Mouse (Mus musculus) adipocyte (in vitro differentiated cells): Measurements from ENCODE around the gene Ptn.

ENCODE experiments used
- DNase-seq: peaks from one replicate; pipeline ENCODE4 v3.0.0-alpha.2; 2016; ENCODE audit warnings: low spot score

Gene Ptn

DNA sequence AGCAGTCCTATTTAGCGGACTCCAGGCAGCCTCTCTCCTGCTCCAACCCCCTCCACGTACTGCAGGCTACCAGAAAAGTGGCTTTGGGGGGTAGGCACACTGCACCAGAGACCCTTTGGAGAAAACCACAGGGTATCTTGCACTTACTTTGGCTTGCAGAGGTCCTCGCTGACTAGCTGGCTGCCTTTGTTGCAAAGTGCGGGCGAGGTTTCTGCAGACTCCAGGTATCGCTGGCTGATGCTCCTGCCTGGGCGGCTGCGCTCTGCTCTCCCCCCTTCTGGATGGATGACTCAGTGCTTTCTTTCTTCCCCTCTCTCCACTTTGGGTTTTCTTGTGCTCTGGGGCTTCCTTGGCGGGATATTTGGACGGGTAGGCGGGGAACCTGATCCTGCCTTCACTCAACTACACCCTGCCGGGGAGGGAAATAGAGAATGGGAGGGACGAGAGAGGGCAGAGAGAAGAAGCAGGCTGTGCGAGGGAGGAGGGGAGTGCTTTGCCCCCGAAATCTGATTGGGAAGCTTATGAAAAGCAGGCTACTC, at the start of gene Ptn:
Ptn (minus strand) TSS at position 474 of the 539 bp plus-strand sequence.
- peak; percentile 53 for DNase-seq

DNA sequence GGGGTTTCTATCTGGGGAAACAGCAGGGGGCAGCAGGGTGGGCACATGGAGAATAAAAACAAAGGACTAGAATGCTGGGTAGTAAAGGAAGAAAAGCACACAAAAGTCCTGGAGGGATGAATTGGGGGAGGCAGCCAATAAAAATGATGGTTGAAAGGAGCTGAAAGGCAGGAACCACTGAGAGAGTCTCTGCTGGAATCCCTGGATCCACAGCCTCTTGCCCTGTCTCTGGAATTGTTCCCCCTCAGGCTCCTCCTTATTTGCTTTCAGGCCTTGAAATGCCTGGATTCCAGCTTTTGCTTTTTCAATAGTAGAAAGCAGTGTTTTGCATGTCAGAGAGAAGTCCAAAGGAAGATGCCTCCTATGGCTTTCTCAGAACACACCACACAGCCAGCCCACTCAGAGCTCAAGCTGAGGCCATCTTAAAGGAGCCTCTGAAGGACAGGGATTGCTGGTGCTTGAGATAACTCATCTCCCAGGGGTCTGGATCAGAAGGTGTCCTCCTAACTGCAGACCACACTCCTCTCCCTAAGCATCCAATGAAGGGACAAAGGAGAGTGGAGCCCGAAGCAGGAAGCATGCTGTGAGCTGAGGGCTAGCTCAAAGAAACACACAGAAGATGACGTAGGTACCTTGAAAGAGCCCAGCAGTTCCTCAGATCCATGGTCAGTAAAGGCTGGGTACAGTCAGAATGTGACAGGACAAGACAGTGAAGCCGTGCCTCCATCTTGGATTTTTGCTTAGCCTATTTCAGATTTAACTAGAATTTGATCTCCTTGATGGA, 48.4 kb upstream of the Ptn start:
- DNase-seq: no peak

DNA sequence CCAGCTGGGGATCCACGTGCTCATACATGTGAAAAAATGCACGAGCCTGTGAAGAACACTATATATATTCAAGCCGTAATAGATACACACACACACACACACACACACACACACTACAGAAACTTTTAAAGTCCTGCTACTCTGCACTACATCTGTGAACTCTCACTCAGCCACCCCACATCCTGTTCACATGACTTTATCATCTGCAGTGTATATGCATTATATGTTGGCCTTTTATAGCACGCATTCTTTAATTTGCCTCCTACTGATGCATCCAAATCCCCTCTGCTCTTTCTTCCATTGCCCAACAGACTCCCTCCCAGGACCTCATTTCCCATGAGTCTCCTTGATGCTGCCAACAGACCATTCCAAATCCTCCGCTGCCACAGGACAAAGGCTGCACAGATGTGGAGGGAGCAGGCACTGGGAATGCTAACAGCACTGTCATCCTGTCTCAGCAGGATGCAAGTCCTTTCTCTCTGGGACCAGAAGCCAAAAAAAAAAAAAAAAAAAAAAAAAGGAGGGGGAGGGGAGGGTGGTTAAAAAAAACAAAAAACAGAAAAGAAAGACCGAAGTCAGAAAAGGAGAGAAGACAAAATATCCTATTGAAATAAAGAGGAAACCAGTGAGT, 47.7 kb upstream of the Ptn start:
- no peak for DNase-seq

DNA sequence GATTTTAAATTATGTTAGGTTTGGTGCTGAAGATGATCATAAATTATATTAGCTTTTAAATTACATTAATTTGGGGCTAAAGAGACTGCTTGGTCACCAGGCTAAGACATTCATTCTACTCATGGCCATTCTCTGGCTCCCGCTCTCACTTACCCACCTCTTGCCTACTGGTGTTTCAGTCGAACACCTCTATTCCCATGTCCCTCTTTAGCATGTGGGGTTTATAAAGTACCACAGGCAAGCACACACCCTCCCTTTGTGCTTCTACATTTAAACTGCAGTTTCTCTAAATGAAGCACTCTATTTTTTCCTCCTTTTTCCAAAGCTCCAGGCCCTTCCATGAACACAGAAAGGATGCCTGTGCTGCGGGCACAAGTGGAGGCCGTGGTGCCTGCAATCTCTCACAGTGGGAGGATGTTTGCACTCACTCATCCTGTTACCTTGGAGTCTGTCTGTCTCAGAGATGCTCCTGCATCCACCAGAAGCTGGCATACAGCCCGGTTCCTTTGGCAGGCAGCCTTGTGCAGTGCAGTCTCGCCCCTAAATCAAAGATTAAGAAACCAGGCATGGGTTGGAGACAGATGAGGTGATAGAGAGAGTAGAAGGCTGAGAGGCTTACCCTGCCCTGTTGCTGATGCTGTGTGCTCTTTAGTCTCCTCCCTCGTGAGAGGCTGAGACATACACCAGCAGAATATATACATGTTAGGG, 40.6 kb upstream of the Ptn start:
- peak; percentile 36 for DNase-seq

DNA sequence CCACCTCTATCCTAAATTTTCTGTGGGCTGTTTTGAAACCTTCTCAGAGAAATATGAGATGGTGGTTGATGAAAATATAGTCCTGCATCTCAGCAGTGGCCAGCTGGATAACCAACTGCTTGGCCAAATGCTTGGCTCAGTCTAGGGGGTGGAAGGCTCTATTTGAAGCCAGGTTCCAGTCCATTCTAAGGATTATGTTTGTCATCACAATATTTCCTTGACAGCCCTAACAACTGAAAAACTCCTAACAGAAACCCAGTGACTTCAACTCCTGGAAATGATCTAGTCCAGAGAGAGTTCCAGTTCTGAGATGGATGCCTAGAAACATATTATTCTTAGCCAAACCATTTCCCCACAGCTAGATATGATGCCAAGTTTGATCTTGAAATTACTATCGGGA, 35.3 kb upstream of the Ptn start:
- peak; percentile 74 for DNase-seq

DNA sequence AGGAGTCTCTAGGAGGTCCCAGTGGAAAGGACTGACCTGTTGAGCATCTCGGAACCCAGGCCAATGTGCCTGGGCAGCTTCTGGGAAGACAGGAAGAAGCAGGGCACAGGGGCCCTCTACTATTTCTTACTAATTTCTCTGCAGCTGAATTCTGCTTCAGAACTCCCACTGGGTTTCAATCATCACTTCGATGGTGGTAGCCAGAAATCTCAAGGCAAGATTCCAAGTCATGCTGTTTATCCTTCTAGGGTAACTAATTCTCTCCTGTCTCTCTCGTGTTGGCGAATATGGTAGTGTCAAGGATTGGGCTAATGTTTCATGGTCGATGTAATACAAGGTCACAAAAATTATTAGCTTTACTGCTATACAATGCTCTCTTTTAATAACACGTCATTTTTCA, 34.2 kb upstream of the Ptn start:
- DNase-seq: peak; percentile 58

DNA sequence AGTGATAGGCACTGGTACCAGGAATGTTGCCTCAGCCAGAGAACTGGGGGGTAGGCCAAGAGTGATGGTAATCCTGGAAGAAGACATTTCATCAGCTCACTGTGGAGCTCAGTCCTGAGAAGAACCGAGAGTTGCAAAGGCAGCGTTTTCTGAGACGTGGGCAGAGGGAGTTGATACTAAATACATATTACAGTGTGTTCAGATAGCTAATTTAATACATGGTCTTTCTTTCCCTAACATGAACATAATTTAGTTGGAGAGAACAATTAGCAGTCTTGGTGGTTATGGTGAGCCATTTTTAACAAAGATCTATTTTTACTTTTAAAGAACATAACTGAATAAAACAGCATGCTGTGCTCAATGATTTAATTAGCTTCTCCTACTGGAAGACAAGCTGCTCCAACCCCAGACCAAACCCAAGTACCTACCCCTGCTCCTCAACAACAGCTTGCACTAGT, 33.0 kb upstream of the Ptn start:
- peak; percentile 51 for DNase-seq

DNA sequence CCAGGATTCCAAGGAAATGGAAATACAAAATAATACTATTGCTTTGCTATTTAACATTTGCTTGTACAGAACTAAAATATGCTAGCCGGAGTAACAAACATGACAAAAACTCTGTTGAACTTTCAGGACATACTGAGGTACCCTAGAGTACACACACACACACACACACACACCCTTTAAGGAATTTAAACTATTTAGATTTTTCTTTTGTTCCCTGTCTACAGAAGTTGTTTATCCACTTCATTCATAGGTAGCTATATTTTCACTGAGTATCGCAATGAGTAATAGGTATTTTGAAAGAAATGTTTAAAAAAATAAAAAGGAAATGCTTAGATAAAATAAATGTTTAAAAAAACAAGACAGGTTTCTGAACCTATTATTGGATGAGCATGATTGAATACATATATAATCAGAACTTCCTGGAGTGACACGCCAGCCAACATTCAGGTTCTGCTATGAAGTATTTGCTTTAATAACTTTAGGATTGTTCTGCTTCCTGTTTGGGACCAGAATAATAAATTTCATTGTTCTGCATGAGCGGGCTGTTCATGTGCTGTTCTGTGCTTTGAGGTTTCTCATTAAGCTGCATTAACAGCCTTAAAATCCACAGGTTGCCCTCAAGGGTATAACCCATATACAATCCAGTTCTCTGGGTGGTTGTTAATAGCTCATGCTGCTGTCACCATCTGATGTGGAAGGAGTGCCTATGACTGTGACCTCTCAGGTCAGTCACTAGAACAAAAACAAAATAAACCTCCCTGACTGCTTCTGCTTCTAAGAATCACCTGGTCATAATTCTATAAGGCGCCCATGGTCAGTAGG, 32.3 kb upstream of the Ptn start:
- DNase-seq: no peak

DNA sequence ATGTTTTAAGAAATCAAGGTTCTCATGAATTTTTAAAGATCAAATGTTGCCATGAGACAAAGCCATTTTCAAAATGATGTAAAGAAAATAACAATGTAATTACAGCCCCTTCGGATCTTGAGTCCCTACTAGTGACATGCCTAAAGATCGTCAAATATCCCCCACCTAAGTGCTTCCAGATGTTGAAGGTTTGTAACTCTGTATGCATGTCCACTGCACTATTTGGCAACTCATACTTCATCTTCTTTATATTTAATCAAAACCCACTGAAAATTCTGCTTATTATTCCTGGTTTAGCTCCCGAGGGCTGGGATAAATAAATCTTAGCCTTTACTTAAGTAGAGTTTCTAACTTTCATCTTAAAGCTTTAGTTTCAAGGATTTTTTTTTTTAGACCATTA, 31.7 kb upstream of the Ptn start:
- DNase-seq: no peak

DNA sequence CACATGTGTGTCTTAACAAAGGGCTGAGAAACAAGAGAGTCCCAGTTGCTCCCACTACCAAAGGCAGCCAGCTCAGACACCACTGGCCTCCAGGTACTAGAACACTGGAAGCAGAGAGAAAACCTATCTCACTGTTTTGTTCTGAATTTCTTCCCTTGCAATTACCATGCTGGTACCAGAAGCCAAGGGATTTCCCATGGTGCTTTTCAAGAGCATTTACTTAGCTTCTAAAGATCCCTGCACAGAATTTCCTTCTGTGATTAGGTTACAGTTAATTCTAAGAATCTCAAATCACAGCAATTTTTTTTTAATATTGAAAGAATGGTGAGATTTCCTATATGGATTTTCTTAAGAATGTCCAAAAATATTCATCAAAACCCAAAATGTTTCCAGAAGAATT, 31.2 kb upstream of the Ptn start:
- DNase-seq: no peak

DNA sequence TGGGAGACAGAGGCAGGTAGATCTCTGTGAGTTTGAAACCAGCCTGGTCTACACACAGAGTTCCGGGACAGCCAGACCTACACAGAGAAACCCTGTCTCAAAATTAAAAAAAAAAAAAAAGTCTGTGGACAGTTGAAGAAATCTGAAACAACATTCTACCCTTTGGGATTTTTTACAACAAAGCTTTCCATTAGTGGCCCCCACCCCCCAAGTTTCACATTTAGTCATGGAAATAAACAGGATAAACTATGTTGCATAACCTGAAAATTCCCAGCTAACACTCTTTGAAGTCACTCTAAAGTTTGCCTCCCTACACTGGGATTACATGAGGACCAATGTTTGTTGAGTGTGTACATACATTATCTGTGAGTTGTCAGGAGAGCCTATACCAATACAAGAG, 28.7 kb upstream of the Ptn start:
- DNase-seq: no peak

DNA sequence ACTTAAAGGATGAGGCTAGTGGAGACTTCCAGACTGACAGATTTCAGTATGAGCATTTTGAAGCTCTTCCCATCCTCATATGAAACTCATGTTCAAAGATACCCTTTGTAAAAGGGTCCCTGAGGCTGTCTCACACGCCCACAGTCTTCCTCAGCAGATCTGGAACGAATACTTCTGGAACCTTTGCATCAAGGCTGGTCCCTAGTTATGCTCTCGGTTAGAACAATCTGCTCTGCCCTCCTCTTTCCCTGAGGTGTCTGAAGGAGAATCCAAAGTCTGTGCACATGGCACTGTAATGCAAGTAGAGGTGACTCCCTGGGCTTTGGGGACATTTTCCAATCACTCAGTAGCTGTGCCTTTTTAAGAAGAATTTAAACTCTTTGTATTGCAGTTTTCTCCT, 25.3 kb upstream of the Ptn start:
- DNase-seq: no peak

DNA sequence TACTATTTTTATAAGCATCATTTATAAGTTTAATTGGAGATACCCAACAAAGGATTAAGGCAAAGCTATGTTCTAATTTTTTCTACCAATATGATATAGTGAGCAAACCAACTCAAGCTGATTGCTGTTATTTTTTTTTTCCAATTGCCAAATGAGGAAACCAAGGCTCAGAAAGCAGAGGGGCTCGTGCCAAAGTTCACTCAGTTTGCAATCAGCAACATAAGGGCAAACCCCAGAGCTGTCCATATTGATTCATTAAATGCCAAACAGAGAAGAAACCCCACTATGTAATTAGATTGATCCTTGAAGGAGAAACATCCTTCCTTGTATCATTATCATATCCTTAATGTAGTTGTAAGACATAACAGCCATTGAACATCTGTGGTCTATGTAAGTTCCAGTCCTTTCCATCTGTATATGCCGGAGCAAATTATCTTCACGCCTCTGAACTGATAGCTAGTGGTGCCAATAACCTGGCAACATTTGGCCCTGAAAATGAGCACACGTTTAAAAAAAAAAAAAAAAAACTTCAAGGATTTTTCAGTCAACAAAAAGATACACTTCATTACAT, 24.8 kb upstream of the Ptn start:
- DNase-seq: no peak

DNA sequence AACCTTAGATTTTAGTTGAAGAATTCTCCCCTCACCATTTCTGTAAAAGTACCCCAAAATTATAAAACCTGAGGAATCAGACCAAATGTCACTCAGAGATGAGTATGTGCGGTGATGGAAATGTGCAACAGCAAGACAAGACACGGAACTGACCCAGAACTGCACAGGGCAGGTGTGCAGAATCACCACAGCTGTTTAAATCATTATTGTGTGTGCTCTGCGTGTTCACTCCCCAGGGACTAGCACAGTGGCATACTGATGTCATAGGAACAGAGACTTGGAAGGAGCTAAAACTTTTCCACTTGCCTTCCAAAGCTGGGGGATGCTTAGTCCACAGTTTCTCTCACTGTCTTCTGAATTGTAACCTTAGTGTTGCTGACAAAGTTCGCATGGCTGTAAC, 22.7 kb upstream of the Ptn start:
- DNase-seq: no peak

DNA sequence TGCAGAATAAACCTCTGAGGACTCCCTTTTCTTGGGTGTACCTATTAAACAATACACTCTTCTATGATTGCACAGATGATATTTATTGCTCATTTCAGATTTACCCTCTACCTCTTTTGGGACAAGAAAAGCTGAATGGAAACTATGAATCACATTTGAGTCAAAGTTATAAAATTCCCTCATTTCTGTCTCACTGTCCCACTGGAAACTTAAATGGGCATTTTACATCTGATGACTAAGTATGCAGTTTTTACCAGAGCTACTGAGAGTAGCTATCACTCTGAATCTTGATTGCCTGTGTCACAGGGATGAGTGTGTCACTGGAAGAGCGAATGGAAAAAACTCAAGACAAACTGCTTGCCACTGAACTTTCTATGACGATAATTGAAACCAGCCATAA, 22.2 kb upstream of the Ptn start:
- no peak for DNase-seq

DNA sequence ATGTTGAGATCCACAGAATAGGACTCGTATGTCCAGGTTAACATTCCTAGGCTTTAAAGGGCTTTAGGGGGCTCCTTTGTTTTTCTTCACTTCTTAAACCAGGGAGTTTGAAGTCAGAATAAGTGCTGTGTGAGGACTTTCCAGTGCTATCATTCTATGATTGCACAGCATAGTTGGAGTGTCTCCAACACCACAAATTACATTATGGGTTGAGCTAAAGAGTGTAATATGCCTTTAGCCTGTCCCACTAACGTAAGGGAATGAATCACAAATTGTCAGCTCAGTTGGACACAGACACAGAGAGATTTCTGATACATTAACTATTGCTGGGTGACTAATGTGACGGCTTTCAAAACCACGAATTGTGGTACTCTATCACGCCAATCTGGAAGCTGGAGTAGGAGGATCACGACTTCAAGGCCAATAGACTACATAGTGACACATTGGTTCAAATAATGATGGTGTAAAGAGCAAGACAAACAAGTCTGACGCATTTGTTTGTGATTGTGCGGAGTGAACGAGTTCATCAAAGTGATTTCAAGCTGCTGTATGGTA, 20.4 kb upstream of the Ptn start:
- DNase-seq: no peak

DNA sequence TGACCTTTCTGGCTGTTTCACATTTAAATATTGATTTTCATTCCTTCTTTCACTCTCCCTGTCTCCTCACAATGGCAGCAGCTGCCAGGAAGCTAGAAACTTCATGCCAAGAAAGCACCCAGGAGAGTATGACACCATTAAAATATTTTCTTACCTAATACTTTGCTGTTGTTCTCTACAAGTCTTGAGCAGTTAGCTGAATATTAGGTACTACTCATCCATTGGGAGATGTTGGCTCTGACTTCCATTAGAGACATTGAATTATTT, 9.7 kb upstream of the Ptn start:
- peak; percentile 76 for DNase-seq

DNA sequence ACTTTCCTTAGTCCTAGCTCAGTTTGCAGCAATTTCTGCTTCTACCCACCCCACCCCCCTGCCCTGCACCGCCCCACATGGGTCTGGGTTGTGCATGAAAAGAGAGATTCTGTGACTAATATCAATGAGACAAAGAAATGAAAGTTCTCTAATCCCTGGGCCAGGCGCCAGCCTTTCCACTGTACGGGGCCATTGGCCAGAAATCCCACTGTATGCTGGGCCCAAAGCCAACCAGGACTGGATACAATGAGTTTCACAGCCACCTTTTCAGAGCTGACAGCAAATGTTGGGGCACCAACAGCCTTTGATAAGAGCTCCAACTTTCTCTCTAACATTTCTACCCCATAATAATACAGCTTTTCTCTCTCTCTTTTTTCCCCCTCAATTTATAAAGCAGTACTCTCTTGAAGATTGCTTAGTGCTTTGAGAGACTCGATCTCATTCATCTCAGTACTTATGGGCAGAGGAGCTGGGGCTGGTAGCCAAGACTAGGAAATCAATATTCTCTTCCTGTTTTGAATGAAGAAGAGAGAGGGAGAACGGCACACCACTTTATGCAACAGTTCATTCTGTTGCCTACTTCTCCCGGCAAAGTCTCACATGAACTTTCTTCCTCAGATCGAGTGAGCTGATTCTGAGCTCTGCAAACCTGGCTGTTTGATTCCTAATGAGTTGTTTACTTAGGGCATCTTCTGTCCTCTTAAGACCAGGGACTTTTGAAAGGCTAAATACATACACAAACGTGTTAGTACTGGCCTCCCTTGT, 9.2 kb upstream of the Ptn start:
- peak; percentile 81 for DNase-seq

DNA sequence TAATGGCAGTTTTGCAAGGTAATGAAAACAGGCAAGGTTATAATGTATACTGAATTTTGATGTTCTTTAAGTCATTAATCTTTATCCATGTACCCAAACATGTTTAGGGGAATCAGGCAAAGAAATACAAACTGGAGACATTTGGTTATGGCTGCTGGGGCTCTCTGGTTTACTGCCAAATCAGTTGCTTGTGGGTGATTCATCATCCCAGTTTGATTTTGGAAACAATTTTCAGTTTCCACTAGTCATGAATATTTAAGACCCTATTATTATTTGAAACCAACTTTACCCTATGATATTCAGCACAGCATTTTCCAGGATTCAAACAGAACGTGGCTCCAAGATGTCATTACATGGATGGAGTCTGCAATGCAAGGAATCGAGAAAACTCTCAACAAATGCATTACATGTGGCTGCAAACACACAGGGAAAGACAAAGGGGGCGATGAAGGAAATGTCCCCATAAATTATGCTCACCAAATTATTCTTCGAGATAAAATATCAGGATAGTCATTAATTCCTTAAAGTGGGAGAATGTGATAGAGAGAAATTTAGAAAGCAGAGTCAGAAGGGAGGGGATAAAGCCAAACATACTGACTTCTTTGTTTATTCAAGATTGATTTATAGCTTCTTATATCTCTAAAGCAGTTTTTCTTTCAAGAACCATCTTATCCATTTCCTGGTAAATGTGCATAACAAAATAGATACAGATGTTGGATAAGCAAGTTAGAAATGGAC, 8.4 kb upstream of the Ptn start:
- DNase-seq: no peak

DNA sequence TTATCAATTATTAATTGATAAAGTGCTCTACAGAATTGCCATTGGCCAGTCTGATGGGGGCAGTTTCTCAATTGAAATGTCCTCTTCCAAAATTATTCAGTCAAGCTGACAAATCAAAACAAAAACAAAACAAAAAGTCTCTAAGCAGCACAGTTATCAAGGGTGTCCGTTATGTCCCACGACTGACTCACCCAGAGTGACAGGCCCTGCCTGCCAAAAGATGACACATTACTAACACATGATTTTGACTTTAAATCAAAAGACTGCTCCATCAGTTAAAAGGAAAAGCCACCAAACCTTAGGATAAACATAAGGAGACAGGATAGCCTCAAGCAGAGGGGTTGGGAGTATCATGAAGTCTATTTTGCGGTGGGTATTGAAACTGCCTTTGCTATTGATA, 6.6 kb upstream of the Ptn start:
- DNase-seq: no peak
